Mouse (Mus musculus): ENCODE measurements at regions not wholly inside any gene's neighbourhood (a gene's known extent, or its start where the extent isn't known, plus 50 kb on each side); places are given as distances from the start of the nearest gene placed in this dataset.

DNA sequence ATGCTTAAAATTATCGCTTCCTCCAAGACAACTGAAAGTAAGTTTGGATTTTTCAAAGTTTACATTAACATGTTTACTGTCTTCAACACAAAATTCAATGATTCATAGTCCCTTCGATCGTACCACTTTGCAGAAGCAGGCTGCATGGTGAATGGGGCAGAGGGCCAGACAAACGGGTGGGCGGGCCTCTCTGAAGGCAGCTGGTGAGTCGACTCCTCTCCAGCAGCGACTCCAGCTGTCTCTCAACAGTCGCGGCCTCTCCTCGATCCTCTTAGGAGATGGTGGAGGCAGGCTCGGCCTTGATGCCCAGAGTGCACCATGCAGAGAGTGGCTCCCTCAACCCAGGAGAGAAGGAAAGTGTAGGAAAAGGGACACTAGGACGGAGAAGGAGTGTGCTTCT is 257.9 kb downstream of the Fut9 start:
- peak in 1 of 2 experiments; percentile 1 for DNase-seq

Measured in kidney, postnatal 4 days (tissue).